Mouse (Mus musculus) CD8-positive naive resting alpha-beta T cell, adult 57 days (primary cell): ENCODE results near the gene Itch. TPM values are rescaled to one million over a fixed set of nuclear protein-coding genes. Genes with fewer than 3 reads are reported as not detected.

Source experiments
- total RNA-seq: library from RNA; stranded (reverse); gene quantifications from one replicate; pipeline ENCODE4 v1.2.4, GENCODE M21; 2023

The Itch gene
- total RNA-seq: 75.7 TPM

DNA sequence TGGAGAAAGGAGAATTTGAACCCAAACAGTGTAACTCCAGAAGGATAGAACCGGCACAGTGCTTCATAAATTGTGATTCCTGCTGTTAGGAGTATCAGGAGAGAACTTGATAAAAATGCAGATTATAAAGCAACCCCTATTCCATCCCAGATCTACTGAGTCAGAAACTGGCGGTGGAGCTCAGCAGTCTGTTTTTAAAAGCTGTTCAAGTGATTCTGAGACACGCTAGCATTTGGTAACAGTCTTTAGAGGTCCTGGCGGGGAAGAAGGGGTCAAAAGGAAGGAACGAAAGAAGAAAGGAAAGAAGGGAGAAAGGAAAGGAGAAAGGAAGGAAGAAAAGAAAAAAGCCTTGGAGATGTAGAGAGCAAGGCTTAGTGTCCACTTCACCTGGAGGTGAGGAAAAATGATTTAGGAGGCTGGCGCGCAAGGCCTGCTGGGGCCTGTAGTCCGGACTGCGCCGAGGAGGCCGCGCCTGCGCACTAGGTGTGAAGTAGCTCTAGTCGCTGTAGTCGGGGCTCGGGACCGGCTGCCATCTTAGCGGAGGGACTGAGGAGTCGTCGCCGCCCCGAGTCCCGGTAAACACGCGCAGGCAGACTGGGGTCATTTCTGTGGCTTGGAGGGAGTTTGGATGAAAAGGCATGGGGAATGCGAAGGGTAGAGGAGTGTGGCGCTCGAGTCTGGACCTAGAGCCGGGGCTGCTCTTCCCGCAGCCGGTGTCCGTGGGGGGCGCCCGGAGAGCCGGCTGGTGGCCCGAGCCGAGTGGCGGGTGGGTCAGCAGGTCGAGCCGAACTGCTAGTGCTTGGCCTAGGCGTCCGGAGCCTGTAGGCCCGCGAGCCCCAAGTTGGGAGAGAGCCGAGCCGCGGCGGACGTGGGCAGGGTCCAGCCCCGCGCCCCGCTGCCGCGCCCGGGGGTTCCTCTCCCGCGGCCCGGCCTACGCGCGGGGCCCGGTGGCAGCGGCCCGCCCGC lies at the start of gene Itch:
Gene Itch (plus strand): TSS at position 499 of the 966 bp plus-strand sequence.

DNA sequence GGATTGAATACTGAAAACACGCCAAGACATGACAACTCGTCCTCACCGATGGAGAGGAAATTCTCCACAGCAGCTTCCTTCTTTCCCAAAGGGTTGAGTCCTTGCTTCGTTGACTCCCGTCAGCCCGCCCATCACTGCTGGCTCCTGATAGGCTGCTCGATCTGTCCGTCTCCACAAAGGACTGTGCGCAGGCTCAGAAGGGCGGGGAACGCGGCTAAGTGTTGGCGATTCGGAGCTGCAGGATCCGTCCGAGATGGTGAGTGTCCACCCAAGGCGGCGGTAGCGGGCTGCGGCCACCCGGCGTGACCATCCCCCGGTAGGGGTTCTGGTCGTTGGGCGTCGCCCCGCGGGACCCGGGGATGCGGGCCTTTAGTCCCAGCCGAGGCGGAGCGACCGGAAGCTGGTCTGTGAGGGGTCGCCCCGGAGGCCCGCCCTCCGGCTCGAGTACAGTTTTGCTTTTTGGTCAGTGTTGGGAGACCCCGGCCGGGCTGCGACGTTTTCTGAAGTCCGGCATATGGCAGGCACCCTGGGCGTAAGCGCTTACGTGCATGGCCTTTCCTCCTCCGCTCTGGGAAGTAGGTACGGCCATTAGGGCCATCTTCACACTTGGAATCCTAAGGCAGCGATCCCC lies 103.2 kb downstream of the Itch start, which contains the start of gene Dynlrb1:
Gene Dynlrb1 (plus strand): TSS at position 172 of the 631 bp plus-strand sequence.

DNA sequence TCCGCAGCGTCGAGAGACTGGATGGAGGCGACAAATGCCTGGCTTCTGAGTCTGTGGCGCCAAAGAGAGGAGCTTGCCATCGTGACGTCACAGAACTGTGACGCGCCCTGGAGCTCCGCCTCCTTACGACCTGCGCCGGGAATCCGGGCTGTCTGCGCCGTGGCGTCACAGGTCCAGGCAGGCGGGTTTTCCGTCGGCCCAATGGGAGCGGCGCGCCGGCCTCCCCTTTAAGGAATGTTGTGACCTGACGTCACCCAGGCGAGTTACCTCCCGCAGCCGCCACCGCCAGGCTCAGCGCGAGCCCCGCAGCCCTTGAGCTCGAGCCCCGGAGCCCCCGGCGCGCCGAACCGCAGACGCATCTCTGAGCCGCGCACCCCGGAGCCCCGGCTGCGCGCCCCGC lies 142.9 kb downstream of the Itch start, which contains the start of gene Map1lc3a:
Gene Map1lc3a (plus strand): TSS at position 103 of the 400 bp plus-strand sequence.

Other genes with a start within 250 kb of the Itch start
- gene Eif2s2, start 240.6 kb upstream of the Itch start, total RNA-seq: 86.9 TPM
- gene Gm14226, start 115.2 kb upstream of the Itch start, total RNA-seq: not detected
- gene Ahcy, start 59.0 kb upstream of the Itch start, total RNA-seq: 33.9 TPM
- 82.1 TPM for gene Dynlrb1, start 103.0 kb downstream of the Itch start, total RNA-seq
- gene Map1lc3a, start 142.8 kb downstream of the Itch start, total RNA-seq: 26.5 TPM
- gene Pigu, start 223.9 kb downstream of the Itch start, total RNA-seq: 22.7 TPM
- gene Trp53inp2, start 247.6 kb downstream of the Itch start, total RNA-seq: 97.5 TPM